Mouse (Mus musculus): ENCODE data around the gene Rragb. TPM values are rescaled to one million over a fixed set of nuclear protein-coding genes. Genes with fewer than 3 reads are reported as not detected.
"Not testable (repeated sequence)": the region's sequence is repeated elsewhere in the genome, so short reads cannot be mapped to it uniquely, and the experiment has no call there.

Gene Rragb
- polyA plus RNA-seq (2015; fragmentation: Nextera tagmentation; extraction: Ambion mirVana), result 0.30 and 0.37 TPM in 2 replicates

DNA sequence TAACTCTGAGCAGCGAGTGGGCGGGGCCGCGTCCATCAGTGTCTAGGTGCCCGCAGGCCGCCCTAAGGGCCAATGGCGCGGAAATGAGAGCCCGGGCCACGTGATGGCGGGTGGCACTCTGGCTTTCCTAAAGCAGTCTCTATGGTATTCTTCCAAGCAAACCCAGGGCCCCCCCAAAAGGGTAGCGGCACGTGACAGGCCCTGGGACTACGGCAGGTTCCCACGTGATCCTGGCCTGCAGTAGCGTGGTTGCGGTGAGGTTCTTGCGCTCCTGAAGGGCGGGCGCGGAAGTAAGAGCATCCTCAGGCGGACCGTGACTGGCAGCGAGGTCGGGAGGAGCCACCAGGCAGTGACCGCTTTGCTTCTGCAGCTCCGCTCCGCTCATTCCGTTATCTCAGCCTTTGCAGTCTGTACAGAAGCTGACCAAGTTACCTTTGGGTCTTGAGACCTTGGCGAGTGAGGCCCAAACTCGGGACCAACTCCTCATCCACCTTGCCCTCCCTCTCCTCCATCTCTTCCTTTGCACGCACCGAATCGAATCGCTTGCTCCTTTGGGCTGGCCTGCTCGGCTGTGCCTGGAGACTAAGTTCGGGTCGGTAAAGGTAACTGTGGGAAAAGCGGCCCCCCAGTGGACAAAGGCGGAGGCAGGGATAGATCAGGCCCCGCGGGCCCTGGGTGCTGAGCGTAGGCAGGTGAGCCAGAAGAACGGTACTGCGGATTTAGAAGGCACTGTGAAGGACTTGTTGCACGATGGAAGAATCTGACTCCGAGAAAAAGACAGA is at the start of gene Rragb:
Gene Rragb (plus strand): TSS at position 248 of the 782 bp plus-strand sequence.
- no peaks in the 10 kb centered on the region for H3K4me1 ChIP-seq (replicated peaks)
- peak within 1 kb of the TSS; percentile 48 for H3K4me3 ChIP-seq (replicated peaks)
- no peaks in the 10 kb centered on the region for H3K36me3 ChIP-seq (replicated peaks)
- peak; percentile 91 for ATAC-seq (ENCODE audit: insufficient read depth)
- H3K9me3 ChIP-seq (replicated peaks), result no peaks in the 10 kb centered on the region
- no peak within 1 kb of the TSS for H3K9ac ChIP-seq
- WGBS (ENCODE audit: insufficient replicate concordance), result 14% methylated on average over 47 of the region's 47 CpGs
- H3K27me3 ChIP-seq, result peaks cover 19% of the 10 kb centered on the region; the same call in 1 of the 2 replicates
- H3K4me2 ChIP-seq, result peak within 1 kb of the TSS; percentile 70
- H3K27ac ChIP-seq (replicated peaks), result no peak within 1 kb of the TSS

DNA sequence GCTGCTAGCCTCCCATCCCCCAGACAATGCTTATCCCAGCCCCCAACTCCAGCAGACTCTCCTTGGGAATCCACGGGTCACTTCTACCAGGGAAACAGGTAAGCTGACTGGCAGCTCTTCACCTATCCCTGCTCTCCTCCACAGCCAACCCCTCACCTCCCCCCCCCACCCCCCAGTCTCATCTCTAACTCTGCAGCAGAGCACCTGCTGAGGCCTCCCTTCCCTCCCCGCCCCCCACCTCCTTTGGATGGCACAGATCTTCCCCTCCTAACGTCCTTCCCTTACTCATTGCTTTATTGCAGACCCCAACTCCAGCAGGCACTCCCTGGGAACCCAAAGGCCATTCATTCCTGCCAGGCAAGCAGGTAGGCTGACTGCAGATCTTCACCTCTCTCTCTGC is 21.3 kb upstream of the Rragb start, which contains the start of gene Foxr2:
Gene Foxr2 (plus strand): TSS at position 301 of the 400 bp plus-strand sequence.
- no peak within 1 kb of the TSS for H3K27ac ChIP-seq (replicated peaks)
- no peaks in the 10 kb centered on the region for H3K36me3 ChIP-seq (replicated peaks)
- H3K9ac ChIP-seq, result no peak within 1 kb of the TSS
- no peak for ATAC-seq (ENCODE audit: insufficient read depth)
- no peak within 1 kb of the TSS for H3K4me2 ChIP-seq
- H3K9me3 ChIP-seq (replicated peaks), result no peaks in the 10 kb centered on the region
- 6% methylated on average over 3 of the region's 3 CpGs for WGBS (ENCODE audit: insufficient replicate concordance)
- H3K27me3 ChIP-seq, result no peaks in the 10 kb centered on the region
- no peaks in the 10 kb centered on the region for H3K4me1 ChIP-seq (replicated peaks)
- no peak within 1 kb of the TSS for H3K4me3 ChIP-seq (replicated peaks)

DNA sequence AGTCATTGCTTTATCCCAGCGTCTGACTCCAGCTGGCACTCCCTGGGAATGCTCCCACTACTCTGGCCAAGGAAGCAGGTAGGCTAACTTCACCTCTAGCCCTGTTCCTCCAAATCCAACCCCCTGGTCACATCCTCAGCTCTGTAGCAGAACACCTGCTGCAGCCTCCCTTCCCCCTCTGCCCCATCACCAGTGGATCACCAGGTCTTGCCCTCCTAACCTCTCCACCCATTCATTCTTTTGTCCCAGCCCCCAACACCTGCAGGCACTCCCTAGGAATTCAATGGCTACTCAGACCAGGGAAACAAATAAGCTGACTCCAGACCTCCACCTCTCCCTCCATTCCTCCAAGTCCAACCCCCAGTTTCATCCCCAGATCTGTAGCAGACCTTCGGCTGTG is 20.8 kb upstream of the Rragb start:
- H3K4me2 ChIP-seq, result no peak overlapping the region
- H3K27me3 ChIP-seq, result no peaks in the 10 kb centered on the region
- H3K4me1 ChIP-seq (replicated peaks), result no peaks in the 10 kb centered on the region
- H3K9me3 ChIP-seq (replicated peaks), result no peaks in the 10 kb centered on the region
- H3K36me3 ChIP-seq (replicated peaks), result no peaks in the 10 kb centered on the region
- WGBS (ENCODE audit: insufficient replicate concordance), result 31% methylated on average over 2 of the region's 2 CpGs
- H3K4me3 ChIP-seq (replicated peaks), result no peak overlapping the region
- no peak overlapping the region for H3K27ac ChIP-seq (replicated peaks)
- ATAC-seq (ENCODE audit: insufficient read depth), result no peak
- H3K9ac ChIP-seq, result no peak overlapping the region

DNA sequence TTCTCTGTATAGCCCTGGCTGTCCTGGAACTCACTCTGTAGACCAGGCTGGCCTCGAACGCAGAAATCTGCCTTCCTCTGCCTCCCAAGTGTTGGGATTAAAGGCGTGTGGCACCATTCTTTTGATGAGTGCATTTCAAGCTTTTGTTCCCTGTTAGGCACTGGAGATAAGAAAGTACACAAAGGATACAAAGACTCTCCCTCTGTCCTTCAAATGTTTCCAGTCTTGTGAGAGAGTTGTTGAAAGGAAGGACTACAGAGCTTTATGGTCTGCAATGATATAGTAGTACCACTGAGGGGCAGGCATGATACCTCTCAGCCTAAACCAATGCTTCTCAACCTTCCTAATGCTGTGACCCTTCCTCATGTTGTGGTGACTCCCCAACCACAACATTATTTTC is 2.9 kb downstream of the Rragb start:
- H3K27ac ChIP-seq (replicated peaks), result no peak overlapping the region
- H3K4me3 ChIP-seq (replicated peaks), result no peak overlapping the region
- peaks cover 17% of the 10 kb centered on the region; the same call in 1 of the 2 replicates for H3K27me3 ChIP-seq
- H3K4me1 ChIP-seq (replicated peaks), result no peaks in the 10 kb centered on the region
- no peaks in the 10 kb centered on the region for H3K36me3 ChIP-seq (replicated peaks)
- WGBS (ENCODE audit: insufficient replicate concordance), result 55% methylated on average over 3 of the region's 3 CpGs
- no peak overlapping the region for H3K4me2 ChIP-seq
- ATAC-seq (ENCODE audit: insufficient read depth), result no peak
- no peaks in the 10 kb centered on the region for H3K9me3 ChIP-seq (replicated peaks)
- H3K9ac ChIP-seq, result no peak overlapping the region

DNA sequence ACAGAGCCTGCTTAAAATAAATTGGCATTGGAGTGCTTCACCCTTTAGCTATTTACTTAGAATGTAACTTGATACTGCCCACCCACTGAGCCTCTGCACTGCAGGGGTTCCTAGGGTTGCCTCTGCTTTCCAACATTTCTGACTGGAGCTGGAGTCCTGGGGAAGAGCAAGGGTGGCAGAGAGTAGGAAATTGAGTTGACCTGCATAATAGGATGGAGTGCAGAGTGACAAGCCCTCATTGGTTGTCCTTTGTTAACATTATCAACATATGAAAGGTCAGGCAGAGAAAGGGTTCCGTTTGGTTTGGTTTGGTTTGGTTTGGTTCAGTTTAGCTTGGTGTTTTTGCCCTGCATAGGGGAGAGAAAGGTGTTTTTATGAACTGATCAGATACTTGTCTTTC is 12.0 kb downstream of the Rragb start:
- no peak overlapping the region for H3K4me3 ChIP-seq (replicated peaks)
- H3K9ac ChIP-seq, result no peak overlapping the region
- no peak overlapping the region for H3K4me2 ChIP-seq
- H3K36me3 ChIP-seq (replicated peaks), result no peaks in the 10 kb centered on the region
- H3K4me1 ChIP-seq (replicated peaks), result no peaks in the 10 kb centered on the region
- ATAC-seq (ENCODE audit: insufficient read depth), result no peak
- H3K9me3 ChIP-seq (replicated peaks), result no peaks in the 10 kb centered on the region
- H3K27ac ChIP-seq (replicated peaks), result no peak overlapping the region
- H3K27me3 ChIP-seq, result no peaks in the 10 kb centered on the region
- 45% methylated on average over 1 of the region's 1 CpGs for WGBS (ENCODE audit: insufficient replicate concordance)

DNA sequence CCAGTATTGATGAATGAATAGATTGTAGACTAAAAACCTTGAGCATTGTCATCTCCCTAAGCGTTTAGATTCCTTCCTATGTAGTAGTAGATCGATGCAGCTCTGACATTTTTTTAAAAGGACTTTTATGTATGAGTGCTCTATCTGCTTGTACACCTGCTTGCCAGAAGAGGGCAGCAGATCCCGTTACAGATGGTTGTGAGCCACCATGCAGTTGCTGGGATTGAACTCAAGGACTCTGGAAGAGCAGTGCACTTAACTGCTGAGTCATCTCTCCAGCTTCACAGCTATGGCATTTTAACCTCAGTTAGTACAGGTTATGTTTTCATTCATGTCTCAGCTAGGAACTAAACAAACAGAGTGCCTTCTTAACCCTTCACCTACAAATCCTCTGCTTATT is 15.5 kb downstream of the Rragb start:
- H3K9me3 ChIP-seq (replicated peaks), result no peaks in the 10 kb centered on the region
- H3K27me3 ChIP-seq, result no peaks in the 10 kb centered on the region
- no peaks in the 10 kb centered on the region for H3K4me1 ChIP-seq (replicated peaks)
- no peak overlapping the region for H3K4me3 ChIP-seq (replicated peaks)
- H3K9ac ChIP-seq, result no peak overlapping the region
- WGBS (ENCODE audit: insufficient replicate concordance), result 29% methylated on average over 3 of the region's 3 CpGs
- no peak overlapping the region for H3K27ac ChIP-seq (replicated peaks)
- H3K4me2 ChIP-seq, result no peak overlapping the region
- no peaks in the 10 kb centered on the region for H3K36me3 ChIP-seq (replicated peaks)
- ATAC-seq (ENCODE audit: insufficient read depth), result no peak

DNA sequence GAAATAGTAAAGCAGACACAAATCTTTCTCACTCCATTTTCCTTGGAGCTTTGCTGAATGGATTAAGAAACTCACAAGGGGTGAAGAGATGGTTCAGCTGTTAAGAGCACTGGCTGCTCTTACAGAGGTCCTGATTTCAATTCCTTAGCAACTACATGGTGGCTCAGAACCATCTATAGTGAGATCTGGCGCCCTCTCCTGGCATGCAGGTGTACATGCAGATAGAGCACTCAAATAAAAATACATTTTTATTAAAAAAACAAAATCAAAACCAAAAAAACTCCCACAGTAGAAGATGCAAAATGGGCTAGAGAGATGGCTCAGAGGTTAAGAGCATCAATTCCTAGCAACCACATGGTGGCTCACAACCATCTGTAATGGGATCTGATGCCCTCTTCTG is 35.0 kb downstream of the Rragb start:
- Histone ChIP-seq H3K9me3 (replicated peaks) (no peaks in the 10 kb centered on the region), H3K27ac (replicated peaks) (no peak overlapping the region), H3K4me1 (replicated peaks) (no peaks in the 10 kb centered on the region), H3K36me3 (replicated peaks) (no peaks in the 10 kb centered on the region), H3K4me3 (replicated peaks) (no peak overlapping the region), H3K9ac (no peak overlapping the region), H3K27me3 (no peaks in the 10 kb centered on the region), H3K4me2 (no peak overlapping the region)
- ATAC-seq (ENCODE audit: insufficient read depth), result no peak
- 8% methylated on average over 1 of the region's 1 CpGs for whole genome bisulfite sequencing (ENCODE audit: insufficient replicate concordance)

DNA sequence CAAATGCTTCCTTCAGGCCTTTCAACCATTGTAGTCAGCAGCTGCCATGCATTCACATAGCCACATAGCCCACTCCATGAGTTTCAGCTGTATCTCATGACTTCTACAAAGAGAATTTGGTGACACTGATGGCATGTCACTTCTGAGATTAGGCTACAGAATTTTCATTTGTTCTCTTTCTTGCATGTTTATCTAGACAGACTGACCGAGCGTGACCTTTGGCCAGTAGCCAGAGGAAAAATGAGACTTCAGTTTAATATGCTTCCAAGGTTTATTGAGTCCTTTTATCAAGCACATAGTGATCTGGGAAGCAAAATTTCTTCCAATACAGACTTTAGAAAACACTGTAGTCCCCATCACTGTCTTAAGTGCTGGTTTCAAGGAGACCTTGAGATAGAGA is 42.4 kb downstream of the Rragb start:
- Histone ChIP-seq H3K9me3 (replicated peaks) (no peaks in the 10 kb centered on the region), H3K27ac (replicated peaks) (no peak overlapping the region), H3K4me3 (replicated peaks) (no peak overlapping the region), H3K27me3 (no peaks in the 10 kb centered on the region), H3K36me3 (replicated peaks) (no peaks in the 10 kb centered on the region), H3K4me1 (replicated peaks) (no peaks in the 10 kb centered on the region), H3K4me2 (no peak overlapping the region), H3K9ac (no peak overlapping the region)
- ATAC-seq (ENCODE audit: insufficient read depth), result no peak
- WGBS (ENCODE audit: insufficient replicate concordance), result 70% methylated on average over 2 of the region's 2 CpGs

DNA sequence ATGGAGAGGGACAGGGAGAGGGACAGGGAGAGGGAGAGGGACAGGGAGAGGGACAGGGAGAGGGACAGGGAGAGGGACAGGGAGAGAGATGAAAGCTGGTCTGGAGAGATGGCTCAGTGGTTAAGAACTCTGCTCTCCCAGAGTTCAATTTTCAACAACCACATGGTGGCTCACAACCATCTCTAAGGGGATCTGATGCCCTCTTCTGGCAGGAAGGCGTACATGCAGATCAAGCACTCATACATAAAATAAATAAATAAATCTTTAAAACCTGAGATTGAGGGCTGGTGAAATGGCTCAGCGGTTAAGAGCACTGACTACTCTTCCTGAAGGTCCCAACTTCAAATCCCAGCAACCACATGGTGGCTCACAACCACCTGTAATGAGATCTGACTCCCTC is 59.4 kb downstream of the Rragb start:
- not testable (repeated sequence) for H3K4me3 ChIP-seq (replicated peaks); H3K27me3 ChIP-seq; H3K9me3 ChIP-seq (replicated peaks); H3K4me1 ChIP-seq (replicated peaks); ATAC-seq (ENCODE audit: insufficient read depth); H3K4me2 ChIP-seq; H3K9ac ChIP-seq; H3K36me3 ChIP-seq (replicated peaks); H3K27ac ChIP-seq (replicated peaks)
- 48% methylated on average over 2 of the region's 2 CpGs for WGBS (ENCODE audit: insufficient replicate concordance)

DNA sequence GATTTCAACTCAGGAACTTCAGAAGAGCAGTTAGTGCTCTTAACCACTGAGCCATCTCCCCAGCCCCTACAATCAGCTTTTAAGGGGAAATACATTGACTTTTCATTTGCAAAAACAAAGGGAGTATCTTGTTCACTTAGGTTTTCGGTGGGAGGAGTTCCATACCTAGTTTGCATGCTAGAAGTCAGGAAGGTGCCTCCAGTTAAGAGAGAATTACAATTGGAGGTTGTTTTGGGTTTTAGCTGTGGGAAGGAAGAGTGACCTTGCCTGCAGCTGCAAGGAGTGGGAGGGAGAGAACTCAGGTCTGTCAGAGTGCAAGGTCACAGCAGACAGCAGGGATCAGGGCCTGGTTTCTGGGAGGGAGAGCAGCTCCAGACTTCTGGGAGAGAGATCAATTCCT is 71.3 kb downstream of the Rragb start:
- Histone ChIP-seq H3K4me2 (no peak overlapping the region), H3K4me1 (replicated peaks) (no peaks in the 10 kb centered on the region), H3K9ac (no peak overlapping the region), H3K36me3 (replicated peaks) (no peaks in the 10 kb centered on the region), H3K9me3 (replicated peaks) (no peaks in the 10 kb centered on the region), H3K27ac (replicated peaks) (no peak overlapping the region), H3K4me3 (replicated peaks) (no peak overlapping the region), H3K27me3 (no peaks in the 10 kb centered on the region)
- ATAC-seq (ENCODE audit: insufficient read depth), result no peak
- 68% methylated on average over 1 of the region's 1 CpGs for WGBS (ENCODE audit: insufficient replicate concordance)

Data from liver, embryonic 15.5 days (tissue).